Mouse (Mus musculus) midbrain, embryonic 11.5 days (tissue): ENCODE measurements around the gene Gm44973. TPM values are rescaled to one million over a fixed set of nuclear protein-coding genes. Genes with fewer than 3 reads are reported as not detected.

Experiments
- ATAC-seq: fragments of 200-750 bp; cut with Nextera tagmentation; 2 replicates; pipeline ENCODE4 v1.8.0; 2017; ENCODE audit warnings: moderate TSS enrichment, moderate library complexity; ENCODE audit not compliant: low FRiP score
- DNase-seq: peaks from one replicate; pipeline ENCODE4 v3.0.0; 2015; ENCODE audit warnings: low spot score; ENCODE audit errors: missing footprints
- H3K27ac ChIP-seq: fragments of 300-500 bp; sonication (generic); 2 replicates; pipeline ENCODE4 v1.5.1; 2014; ENCODE audit warnings: low read depth, low read length
- H3K27me3 ChIP-seq: fragments of 300-500 bp; sonication (generic); 2 replicates; pipeline ENCODE4 v1.6.1; 2014; ENCODE audit warnings: mild to moderate bottlenecking, low read length, moderate library complexity, mixed read lengths; ENCODE audit not compliant: control insufficient read depth, insufficient read depth
- H3K36me3 ChIP-seq: fragments of 300-500 bp; sonication (generic); 2 replicates; pipeline ENCODE4 v1.6.1; 2014; ENCODE audit warnings: mild to moderate bottlenecking, low read length, moderate library complexity, mixed read lengths; ENCODE audit not compliant: control insufficient read depth, insufficient read depth
- H3K4me1 ChIP-seq: fragments of 300-500 bp; sonication (generic); 2 replicates; pipeline ENCODE4 v1.6.1; 2014; ENCODE audit warnings: low read length; ENCODE audit not compliant: control insufficient read depth, insufficient read depth
- H3K4me2 ChIP-seq: fragments of 300-500 bp; sonication (generic); 2 replicates; pipeline ENCODE4 v1.6.1; 2014; ENCODE audit warnings: mild to moderate bottlenecking, moderate library complexity
- H3K4me3 ChIP-seq: fragments of 300-500 bp; sonication (generic); 2 replicates; pipeline ENCODE4 v1.5.1; 2014; ENCODE audit warnings: low read depth, low read length
- H3K9ac ChIP-seq: fragments of 300-500 bp; sonication (generic); 2 replicates; pipeline ENCODE4 v1.6.1; 2014; ENCODE audit warnings: low read length
- H3K9me3 ChIP-seq: fragments of 300-500 bp; sonication (generic); 2 replicates; pipeline ENCODE4 v1.6.1; 2016; ENCODE audit warnings: low read length; ENCODE audit not compliant: control insufficient read depth
- WGBS: fragments of 180-500 bp; shearing (Covaris S2); extraction: QIAGEN DNeasy Blood & Tissue Kit; methylation state at CpG from one replicate; pipeline ENCODE4 v1.1.7; 2014; 5-methylcytosine and 5-hydroxymethylcytosine counted together
- polyA plus RNA-seq: library from polyadenylated mRNA; unstranded; fragments of >200 nt; fragmentation: Nextera tagmentation; extraction: Ambion mirVana; gene quantifications from 2 replicates; pipeline ENCODE4 v1.2.1, GENCODE M21; 2014

The Gm44973 gene
- polyA plus RNA-seq, 1 experiment from 2014 or later = 0.34 TPM

- Histone ChIP-seq H3K36me3 (peaks cover 22% of the 10 kb centered on the region), H3K4me2 (peak within 1 kb of the TSS; percentile 60), H3K4me3 (peak within 1 kb of the TSS; percentile 98), H3K9me3 (no peaks in the 10 kb centered on the region), H3K4me1 (peaks cover 12% of the 10 kb centered on the region), H3K27me3 (no peaks in the 10 kb centered on the region), H3K9ac (peak within 1 kb of the TSS; percentile 96), H3K27ac (peak within 1 kb of the TSS; percentile 71)
- ATAC-seq (peak; percentile 98), DNase-seq (peak; percentile 99)
- under 1% methylated on average over 76 of the region's 81 CpGs for WGBS
Observed at GRCm38 (mm10) chr7:5080010-5080751, 64.9 kb downstream of the Gm44973 start, which contains the start of gene Epn1. Gene Epn1 (plus strand): TSS chr7:5080235.

- Histone ChIP-seq H3K9me3 (no peaks in the 10 kb centered on the region), H3K36me3 (peaks cover 21% of the 10 kb centered on the region), H3K9ac (peak overlapping the region; percentile 96), H3K4me1 (peaks cover 12% of the 10 kb centered on the region), H3K4me2 (peak overlapping the region; percentile 60), H3K4me3 (peak overlapping the region; percentile 98), H3K27me3 (no peaks in the 10 kb centered on the region), H3K27ac (peak overlapping the region; percentile 71; the same call in 1 of the 2 replicates)
- 21% methylated on average over 6 of the region's 6 CpGs for WGBS
- ATAC-seq (no peak), DNase-seq (no peak)
Observed at GRCm38 (mm10) chr7:5080815-5081214, 65.5 kb downstream of the Gm44973 start.

GRCm38 (mm10) chr7:5081241-5081640, 65.9 kb downstream of the Gm44973 start:
- H3K4me3 ChIP-seq = peak overlapping the region; percentile 98
- H3K9me3 ChIP-seq = no peaks in the 10 kb centered on the region
- H3K36me3 ChIP-seq = peaks cover 19% of the 10 kb centered on the region
- ATAC-seq (no peak), DNase-seq (no peak)
- H3K27me3 ChIP-seq = no peaks in the 10 kb centered on the region
- H3K4me2 ChIP-seq = peak overlapping the region; percentile 60
- H3K9ac ChIP-seq = peak overlapping the region; percentile 96
- WGBS = 81% methylated on average over 6 of the region's 6 CpGs
- no peak overlapping the region for H3K27ac ChIP-seq
- H3K4me1 ChIP-seq = peaks cover 12% of the 10 kb centered on the region

- 96% methylated on average over 2 of the region's 2 CpGs for WGBS
- Histone ChIP-seq H3K4me3 (no peak overlapping the region), H3K36me3 (peaks cover 19% of the 10 kb centered on the region), H3K27me3 (no peaks in the 10 kb centered on the region), H3K9me3 (no peaks in the 10 kb centered on the region), H3K27ac (no peak overlapping the region), H3K4me2 (no peak overlapping the region; the same call in 1 of the 2 replicates), H3K9ac (no peak overlapping the region), H3K4me1 (peaks cover 12% of the 10 kb centered on the region)
- no peak for DNase-seq
- ATAC-seq = no peak
Observed at GRCm38 (mm10) chr7:5081939-5082338, 66.6 kb downstream of the Gm44973 start.

Other genes starting within 250 kb of the Gm44973 start
- not detected in 2 replicates for gene Fam71e2, start 244.2 kb upstream of the Gm44973 start, polyA plus RNA-seq
- 0.07 TPM in 1 of 2 replicates, not detected in the other for gene Il11, start 232.6 kb upstream of the Gm44973 start, polyA plus RNA-seq
- not detected in 2 replicates for gene Tmem190, start 232.6 kb upstream of the Gm44973 start, polyA plus RNA-seq
- 1.3 and 1.4 TPM in 2 replicates for gene Tmem238, start 225.8 kb upstream of the Gm44973 start, polyA plus RNA-seq
- 203 and 211 TPM in 2 replicates for gene Rpl28, start 222.6 kb upstream of the Gm44973 start, polyA plus RNA-seq
- gene Ube2s, start 202.9 kb upstream of the Gm44973 start, polyA plus RNA-seq = 392 and 412 TPM in 2 replicates
- 1.9 and 2.4 TPM in 2 replicates for gene Shisa7, start 170.8 kb upstream of the Gm44973 start, polyA plus RNA-seq
- 2.6 and 4.6 TPM in 2 replicates for gene Isoc2b, start 145.2 kb upstream of the Gm44973 start, polyA plus RNA-seq
- 0.63 and 0.78 TPM in 2 replicates for gene Isoc2a, start 138.3 kb upstream of the Gm44973 start, polyA plus RNA-seq
- 0.12 TPM in 1 of 2 replicates, not detected in the other for gene Gm36210, start 109.0 kb upstream of the Gm44973 start, polyA plus RNA-seq
- gene Zfp628, start 100.3 kb upstream of the Gm44973 start, polyA plus RNA-seq = 3.5 and 3.8 TPM in 2 replicates
- 8.0 and 10.4 TPM in 2 replicates for gene Nat14, start 93.5 kb upstream of the Gm44973 start, polyA plus RNA-seq
- 1.0 and 1.6 TPM in 2 replicates for gene Ssc5d, start 89.7 kb upstream of the Gm44973 start, polyA plus RNA-seq
- not detected in 2 replicates for gene Sbk2, start 51.1 kb upstream of the Gm44973 start, polyA plus RNA-seq
- not detected in 2 replicates for gene Sbk3, start 44.3 kb upstream of the Gm44973 start, polyA plus RNA-seq
- gene Zfp579, start 19.3 kb upstream of the Gm44973 start, polyA plus RNA-seq = 41.1 and 41.7 TPM in 2 replicates
- 7.6 and 9.2 TPM in 2 replicates for gene Zfp524, start 1.1 kb upstream of the Gm44973 start, polyA plus RNA-seq
- 42.4 and 49.4 TPM in 2 replicates for gene Fiz1, start 799 bp upstream of the Gm44973 start, polyA plus RNA-seq
- 4.8 and 5.1 TPM in 2 replicates for gene Zfp865, start 4.9 kb downstream of the Gm44973 start, polyA plus RNA-seq
- 4.0 and 5.0 TPM in 2 replicates for gene Ccdc106, start 5.1 kb downstream of the Gm44973 start, polyA plus RNA-seq
- 0.33 TPM in 1 of 2 replicates, not detected in the other for gene 4632433K11Rik, start 18.6 kb downstream of the Gm44973 start, polyA plus RNA-seq
- gene Zfp784, start 22.9 kb downstream of the Gm44973 start, polyA plus RNA-seq = 3.3 and 3.6 TPM in 2 replicates
- 34.1 and 47.6 TPM in 2 replicates for gene Zfp580, start 36.0 kb downstream of the Gm44973 start, polyA plus RNA-seq
- gene U2af2, start 46.6 kb downstream of the Gm44973 start, polyA plus RNA-seq = 151 and 159 TPM in 2 replicates
- 47.8 and 56.2 TPM in 2 replicates for gene Epn1, start 64.7 kb downstream of the Gm44973 start, polyA plus RNA-seq
- gene Rfpl4, start 101.5 kb downstream of the Gm44973 start, polyA plus RNA-seq = not detected in 2 replicates
- gene Rasl2-9, start 110.5 kb downstream of the Gm44973 start, polyA plus RNA-seq = 0.19 and 0.47 TPM in 2 replicates
- gene Vmn1r55, start 134.2 kb downstream of the Gm44973 start, polyA plus RNA-seq = not detected in 2 replicates
- not detected in 2 replicates for gene Vmn1r56, start 181.3 kb downstream of the Gm44973 start, polyA plus RNA-seq
- gene Vmn1r57, start 203.0 kb downstream of the Gm44973 start, polyA plus RNA-seq = not detected in 2 replicates